Mouse (Mus musculus) Patski (cell line): ENCODE data around the gene 2310022A10Rik. TPM values are rescaled to one million over a fixed set of nuclear protein-coding genes. Genes with fewer than 3 reads are reported as not detected.

Experiments used
- ATAC-seq: fragments of 100-300 bp; one replicate; pipeline ENCODE4 v1.8.0; 2021
- CTCF ChIA-PET: fragments of 350-600 bp; sonication (Branson Sonifier 250); formaldehyde crosslinking; loops from one replicate; lab custom pipeline; 2022; ENCODE audit warnings: inconsistent platforms; lab: Charles Lee
- POLR2A ChIA-PET: fragments of 350-600 bp; sonication (Branson Sonifier 250); formaldehyde crosslinking; loops from one replicate; lab custom pipeline; 2022; ENCODE audit warnings: antibody characterized with exemption, inconsistent platforms; lab: Charles Lee
- DNase-seq: peaks from one replicate; pipeline ENCODE4 v3.0.0-alpha.2; 2011; ENCODE audit warnings: low read depth, low spot score
- H3K27me3 ChIP-seq: fragments of 371-371 bp; one replicate; pipeline ENCODE4 v1.5.1; 2021
- CTCF ChIP-seq: fragments of 100-300 bp; IDR thresholded peaks from one replicate; pipeline ENCODE4 v1.5.1; 2021
- in situ Hi-C: fragments of 300-500 bp; cut with MboI; formaldehyde crosslinking; loops from 3 replicates; pipeline ENCODE4 v1.11.1; 2018; ENCODE audit warnings: low pct_unique_long_range_greater_than_20kb, mixed read lengths
- polyA plus RNA-seq: library from polyadenylated mRNA; unstranded; gene quantifications from one replicate; pipeline ENCODE4 v1.2.3, GENCODE M21; 2021

The 2310022A10Rik gene
- polyA plus RNA-seq, 1 experiment from 2014 or later, result 13.6 TPM

- H3K27me3 ChIP-seq, result no peaks in the 10 kb centered on the region
- ATAC-seq (no peak), DNase-seq (no peak)
- TF ChIP-seq CTCF, result no peak
- CTCF ChIA-PET, result interaction anchor here (0.7 to 4.1 kb wide), 2 partner anchors 12 to 23 kb away, joined by 3 to 24 read pairs; no protein-coding TSS in a partner anchor
- POLR2A ChIA-PET, result interaction anchor here (0.9 kb wide), 1 partner anchor 12 kb away, joined by 3 read pairs; no protein-coding TSS in a partner anchor
- in situ Hi-C loops, result no loop called here
These were observed 14.2 kb upstream of the 2310022A10Rik start for GRCm38 (mm10) chr7:27538797-27539196.

- ChIA-PET CTCF (interaction anchor here (1.2 to 4.1 kb wide), 2 partner anchors 14 to 19 kb away, joined by 3 to 24 read pairs; no protein-coding TSS in a partner anchor), POLR2A (no interaction called here)
- no peak for DNase-seq
- in situ Hi-C loops, result no loop called here
- no peak for ATAC-seq
- H3K27me3 ChIP-seq, result no peaks in the 10 kb centered on the region
- no peak for TF ChIP-seq CTCF
These were observed 12.5 kb upstream of the 2310022A10Rik start for GRCm38 (mm10) chr7:27540521-27540920.

- ChIA-PET CTCF (interaction anchor here (4.1 kb wide), 1 partner anchor 14 kb away, joined by 24 read pairs; no protein-coding TSS in a partner anchor), POLR2A (no interaction called here)
- no peak for ATAC-seq
- no peaks in the 10 kb centered on the region for H3K27me3 ChIP-seq
- in situ Hi-C loops, result no loop called here
- TF ChIP-seq CTCF, result no peak
- DNase-seq, result no peak
These were observed 12.1 kb upstream of the 2310022A10Rik start for GRCm38 (mm10) chr7:27540935-27541334.

GRCm38 (mm10) chr7:27541431-27541830 is 11.6 kb upstream of the 2310022A10Rik start:
- in situ Hi-C loops, result no loop called here
- H3K27me3 ChIP-seq, result no peaks in the 10 kb centered on the region
- DNase-seq (no peak), ATAC-seq (no peak)
- no peak for TF ChIP-seq CTCF
- ChIA-PET CTCF (no interaction called here), POLR2A (interaction anchor here (1.1 kb wide), 1 partner anchor 10 kb away, joined by 3 read pairs; no protein-coding TSS in a partner anchor)

- no peaks in the 10 kb centered on the region for H3K27me3 ChIP-seq
- no peak for TF ChIP-seq CTCF
- in situ Hi-C loops, result no loop called here
- CTCF ChIA-PET, result interaction anchor here (0.8 to 1.3 kb wide), 2 partner anchors 54 to 135 kb away, joined by 4 to 5 read pairs; no protein-coding TSS in a partner anchor
- POLR2A ChIA-PET, result interaction anchor here (1.1 kb wide), 1 partner anchor 10 kb away, joined by 3 read pairs; no protein-coding TSS in a partner anchor
- DNase-seq (no peak), ATAC-seq (no peak)
These were observed 11.1 kb upstream of the 2310022A10Rik start for GRCm38 (mm10) chr7:27541922-27542321.

GRCm38 (mm10) chr7:27542392-27543033 is 10.5 kb upstream of the 2310022A10Rik start:
- peak; percentile 88 for ATAC-seq
- no peaks in the 10 kb centered on the region for H3K27me3 ChIP-seq
- POLR2A ChIA-PET, result interaction anchor here (1.1 kb wide), 1 partner anchor 9 kb away, joined by 3 read pairs; no protein-coding TSS in a partner anchor
- CTCF ChIA-PET, result interaction anchor here (0.8 to 1.3 kb wide), 2 partner anchors 55 to 136 kb away, joined by 4 to 5 read pairs; no protein-coding TSS in a partner anchor
- in situ Hi-C loops, result no loop called here
- no peak for DNase-seq
- TF ChIP-seq CTCF, result no peak

- H3K27me3 ChIP-seq, result no peaks in the 10 kb centered on the region
- ChIA-PET CTCF (interaction anchor here (1.3 kb wide), 1 partner anchor 56 kb away, joined by 5 read pairs; no protein-coding TSS in a partner anchor), POLR2A (interaction anchor here (0.7 to 1.5 kb wide), 2 partner anchors 11 to 262 kb away, joined by 3 read pairs; no protein-coding TSS in a partner anchor)
- ATAC-seq, result no peak
- in situ Hi-C loops, result no loop called here
- no peak for DNase-seq
- no peak for TF ChIP-seq CTCF
These were observed 10.0 kb upstream of the 2310022A10Rik start for GRCm38 (mm10) chr7:27543065-27543464.

GRCm38 (mm10) chr7:27543851-27544250 is 9.2 kb upstream of the 2310022A10Rik start:
- ChIA-PET CTCF (no interaction called here), POLR2A (interaction anchor here (0.7 to 1.5 kb wide), 2 partner anchors 10 to 262 kb away, joined by 3 read pairs; no protein-coding TSS in a partner anchor)
- H3K27me3 ChIP-seq, result no peaks in the 10 kb centered on the region
- no peak for TF ChIP-seq CTCF
- in situ Hi-C loops, result no loop called here
- DNase-seq, result no peak
- no peak for ATAC-seq

GRCm38 (mm10) chr7:27544675-27545370 is 8.2 kb upstream of the 2310022A10Rik start:
- DNase-seq (no peak), ATAC-seq (no peak)
- TF ChIP-seq CTCF, result no peak
- ChIA-PET CTCF (no interaction called here), POLR2A (interaction anchor here (0.6 kb wide), 1 partner anchor 32 kb away, joined by 3 read pairs; no protein-coding TSS in a partner anchor)
- no peaks in the 10 kb centered on the region for H3K27me3 ChIP-seq
- in situ Hi-C loops, result no loop called here

- H3K27me3 ChIP-seq, result no peaks in the 10 kb centered on the region
- CTCF ChIA-PET, result interaction anchor here (2.7 kb wide), 1 partner anchor 23 kb away, joined by 10 read pairs; no protein-coding TSS in a partner anchor
- in situ Hi-C loops, result no loop called here
- ATAC-seq, result no peak
- POLR2A ChIA-PET, result no interaction called here
- no peak for TF ChIP-seq CTCF
- DNase-seq, result no peak
These were observed 3.4 kb upstream of the 2310022A10Rik start for GRCm38 (mm10) chr7:27549597-27549996.
